ENCODE assay signal across 8 mouse cellular contexts in genomic region chr11:114850452-114851268, GRCm38 (mm10). TPM values are rescaled to one million over a fixed set of nuclear protein-coding genes. Genes with fewer than 3 reads are reported as not detected.
DNase-seq lines count a peak whose midpoint lies in the region; ATAC-seq lines count a peak whose summit lies in the region.

Gprc5c (plus strand) TSS chr11:114851152.

- WGBS in forebrain, embryonic 11.5 days: under 1% methylated on average over 32 of the region's 43 CpGs
- under 1% methylated on average over 41 of the region's 43 CpGs for WGBS in midbrain, embryonic 10.5 days

- peaks cover 6% of the 10 kb centered on the region; the same call in 1 of the 2 replicates for H3K4me1 ChIP-seq in forebrain, embryonic 11.5 days (replicated peaks; ENCODE audit: control insufficient read depth, insufficient read depth, low read length)
- peaks cover 48% of the 10 kb centered on the region for H3K4me1 ChIP-seq in midbrain, embryonic 10.5 days

- DNase-seq in urinary bladder, postnatal 14 days (ENCODE audit: low spot score): peak; percentile 48
- no peak for DNase-seq in urinary bladder, postnatal 25 days (ENCODE audit: low spot score)
- peak; percentile 69 for DNase-seq in forebrain, embryonic 11.5 days (ENCODE audit: low spot score)
- DNase-seq in heart, postnatal 10 days: peak; percentile 52 to 74
- peak; percentile 83 to 92 for DNase-seq in kidney, postnatal 36 days
- DNase-seq in midbrain, embryonic 10.5 days (ENCODE audit: low spot score): peak; percentile 58
- no peak for DNase-seq in layer of hippocampus, adult 9-10 months (ENCODE audit: low spot score)

- peak within 1 kb of the TSS; percentile 95 for H3K4me2 ChIP-seq in forebrain, embryonic 11.5 days (ENCODE audit: low read depth, low read length, severe bottlenecking)

- peak; percentile 49; the same call in 1 of the 2 replicates for ATAC-seq in forebrain, embryonic 11.5 days (replicated peaks; ENCODE audit: low FRiP score)
- ATAC-seq in inflammation-experienced regulatory T-cells, adult 6 months: no peak

- no peaks in the 10 kb centered on the region for H3K36me3 ChIP-seq in forebrain, embryonic 11.5 days (ENCODE audit: control insufficient read depth, insufficient read depth, low read length)
- H3K36me3 ChIP-seq in midbrain, embryonic 10.5 days: no peaks in the 10 kb centered on the region

- intact Hi-C loops in heart, postnatal 10 days (cut with DNase I): no loop called here

- H3K27me3 ChIP-seq in forebrain, embryonic 11.5 days (ENCODE audit: control insufficient read depth, insufficient read depth, low read length): peaks cover 45% of the 10 kb centered on the region
- H3K27me3 ChIP-seq in midbrain, embryonic 10.5 days (ENCODE audit: low read depth, poor library complexity, severe bottlenecking): peaks cover 78% of the 10 kb centered on the region

- peak within 1 kb of the TSS; percentile 50 for H3K9ac ChIP-seq in forebrain, embryonic 11.5 days (ENCODE audit: low read length)

- peak within 1 kb of the TSS; percentile 53 for H3K4me3 ChIP-seq in forebrain, embryonic 11.5 days (ENCODE audit: low read depth, low read length)
- H3K4me3 ChIP-seq in midbrain, embryonic 10.5 days: peak within 1 kb of the TSS; percentile 73

- H3K9me3 ChIP-seq in forebrain, embryonic 11.5 days (ENCODE audit: control insufficient read depth, low read length): no peaks in the 10 kb centered on the region
- H3K9me3 ChIP-seq in midbrain, embryonic 10.5 days (replicated peaks): no peaks in the 10 kb centered on the region

- H3K27ac ChIP-seq in forebrain, embryonic 11.5 days (ENCODE audit: low read depth, low read length): no peak within 1 kb of the TSS
- H3K27ac ChIP-seq in midbrain, embryonic 10.5 days (replicated peaks): peak within 1 kb of the TSS; percentile 77

RNA-seq across cellular contexts. Expression of gene Gprc5c, which starts in this region (rescaled TPM):
- polyA plus RNA-seq in forebrain, embryonic 11.5 days (2014; fragmentation: Nextera tagmentation; extraction: Ambion mirVana): 14.1 and 14.4 TPM in 2 replicates
- 10 to 100 TPM; 12.9 to 18.1 TPM for total RNA-seq in heart, postnatal 10 days (2021)
- polyA plus RNA-seq in midbrain, embryonic 10.5 days (2016; fragmentation: Nextera tagmentation; extraction: Ambion mirVana): 19.0 TPM in 2 replicates
- polyA plus RNA-seq in inflammation-experienced regulatory T-cells, adult 6 months (2017; shearing (Covaris generic)): not detected

Comparison
In these comparisons a context has a peak if more than half of its experiments do, and no peak if none do; other contexts are left out.
1. RNA of gene Gprc5c (polyA plus RNA-seq): 19.0 TPM in midbrain, embryonic 10.5 days and 14.1 to 14.4 TPM in forebrain, embryonic 11.5 days; not detected in inflammation-experienced regulatory T-cells, adult 6 months; every median in the first group is over 10 times any median in the second.
2. DNase-seq: peak in urinary bladder, postnatal 14 days (single experiment), forebrain, embryonic 11.5 days (single experiment), heart, postnatal 10 days (2 of 2), kidney, postnatal 36 days (2 of 2) and midbrain, embryonic 10.5 days (single experiment); none in urinary bladder, postnatal 25 days (single experiment) and layer of hippocampus, adult 9-10 months (single experiment).